Mouse (Mus musculus) intestine, embryonic 16.5 days (tissue): ENCODE results near the gene Armc2. TPM values are rescaled to one million over a fixed set of nuclear protein-coding genes. Genes with fewer than 3 reads are reported as not detected.
A peak's percentile ranks its signal among the peaks of the same experiment; 100 is the strongest.

Experiments
- ATAC-seq: fragments of 200-750 bp; cut with Nextera tagmentation; 2 replicates; pipeline ENCODE4 v1.8.0; 2017; ENCODE audit warnings: moderate TSS enrichment, moderate library complexity
- H3K27ac ChIP-seq: fragments of 300-500 bp; sonication (generic); 2 replicates; pipeline ENCODE4 v1.5.1; 2014; ENCODE audit warnings: mild to moderate bottlenecking, low read length
- H3K27me3 ChIP-seq: fragments of 300-500 bp; sonication (generic); replicated peaks from 2 replicates; pipeline ENCODE4 v1.6.1; 2014; ENCODE audit warnings: low read length, control low read depth, mixed read lengths; ENCODE audit not compliant: control insufficient read depth, insufficient read depth
- H3K36me3 ChIP-seq: fragments of 300-500 bp; sonication (generic); 2 replicates; pipeline ENCODE4 v1.6.1; 2014; ENCODE audit warnings: low read length, control low read depth; ENCODE audit not compliant: control insufficient read depth, insufficient read depth
- H3K4me1 ChIP-seq: fragments of 300-500 bp; sonication (generic); 2 replicates; pipeline ENCODE4 v1.6.1; 2014; ENCODE audit warnings: low read length, control low read depth, mixed read lengths; ENCODE audit not compliant: control insufficient read depth, insufficient read depth
- H3K4me2 ChIP-seq: fragments of 300-500 bp; sonication (generic); 2 replicates; pipeline ENCODE4 v1.6.1; 2014; ENCODE audit warnings: low read depth, low read length, control low read depth
- H3K4me3 ChIP-seq: fragments of 300-500 bp; sonication (generic); 2 replicates; pipeline ENCODE4 v1.5.1; 2014; ENCODE audit warnings: mild to moderate bottlenecking, low read length
- H3K9ac ChIP-seq: fragments of 300-500 bp; sonication (generic); 2 replicates; pipeline ENCODE4 v1.6.1; 2014; ENCODE audit warnings: low read depth, low read length
- H3K9me3 ChIP-seq: fragments of 300-500 bp; sonication (generic); 2 replicates; pipeline ENCODE4 v1.6.1; 2016; ENCODE audit warnings: low read length, control low read depth; ENCODE audit not compliant: control insufficient read depth
- WGBS: fragments of 180-500 bp; shearing (Covaris S2); extraction: QIAGEN DNeasy Blood & Tissue Kit; methylation state at CpG from one replicate; pipeline ENCODE4 v1.1.7; 2014; 5-methylcytosine and 5-hydroxymethylcytosine counted together
- polyA plus RNA-seq: library from polyadenylated mRNA; unstranded; fragments of >200 nt; fragmentation: Nextera tagmentation; extraction: Ambion mirVana; gene quantifications from 2 replicates; pipeline ENCODE4 v1.2.1, GENCODE M21; 2015

Gene Armc2
- polyA plus RNA-seq, 1 experiment from 2014 or later: 1.8 TPM

- peak; percentile 12; the same call in 1 of the 2 replicates for ATAC-seq
- H3K36me3 ChIP-seq: no peaks in the 10 kb centered on the region
- peaks cover 18% of the 10 kb centered on the region for H3K4me1 ChIP-seq
- H3K4me3 ChIP-seq: 0 out of 2 replicates have a peak overlapping the region, but pooled peaks have one; percentile 12
- no peak overlapping the region for H3K9ac ChIP-seq
- peak overlapping the region; percentile 30 for H3K4me2 ChIP-seq
- 38% methylated on average over 4 of the region's 4 CpGs for WGBS
- no peaks in the 10 kb centered on the region for H3K9me3 ChIP-seq
- H3K27me3 ChIP-seq: no peaks in the 10 kb centered on the region
- H3K27ac ChIP-seq: no peak overlapping the region
Measured at GRCm38 (mm10) chr10:41888365-41888941, 129.8 kb downstream of the Armc2 start.

- peak overlapping the region; percentile 98 for H3K27ac ChIP-seq
- peak overlapping the region; percentile 91 for H3K9ac ChIP-seq
- H3K4me2 ChIP-seq: peak overlapping the region; percentile 80
- no peaks in the 10 kb centered on the region for H3K27me3 ChIP-seq
- WGBS: under 1% methylated on average over 65 of the region's 65 CpGs
- ATAC-seq: peak; percentile 99
- peaks cover 11% of the 10 kb centered on the region for H3K4me1 ChIP-seq
- no peaks in the 10 kb centered on the region for H3K36me3 ChIP-seq
- H3K9me3 ChIP-seq: no peaks in the 10 kb centered on the region
- peak overlapping the region; percentile 79 for H3K4me3 ChIP-seq
Measured at GRCm38 (mm10) chr10:41887080-41887821, 131.0 kb downstream of the Armc2 start.

GRCm38 (mm10) chr10:41883741-41884575 is 134.3 kb downstream of the Armc2 start:
- Histone ChIP-seq H3K4me3 (no peak overlapping the region), H3K9ac (no peak overlapping the region), H3K4me1 (peaks cover 8% of the 10 kb centered on the region), H3K27me3 (no peaks in the 10 kb centered on the region), H3K27ac (no peak overlapping the region), H3K36me3 (no peaks in the 10 kb centered on the region), H3K9me3 (no peaks in the 10 kb centered on the region), H3K4me2 (no peak overlapping the region)
- 60% methylated on average over 8 of the region's 8 CpGs for WGBS
- no peak for ATAC-seq

- Histone ChIP-seq H3K4me2 (no peak overlapping the region), H3K27ac (no peak overlapping the region)
- 48% methylated on average over 4 of the region's 4 CpGs for WGBS
Measured at GRCm38 (mm10) chr10:41881438-41881837, 136.8 kb downstream of the Armc2 start.

GRCm38 (mm10) chr10:41880777-41881176 is 137.5 kb downstream of the Armc2 start:
- WGBS: 36% methylated on average over 1 of the region's 1 CpGs
- H3K4me2 ChIP-seq: no peak overlapping the region
- H3K9me3 ChIP-seq: no peaks in the 10 kb centered on the region
- H3K36me3 ChIP-seq: no peaks in the 10 kb centered on the region
- H3K9ac ChIP-seq: no peak overlapping the region
- no peak overlapping the region for H3K4me3 ChIP-seq
- ATAC-seq: no peak
- H3K27ac ChIP-seq: no peak overlapping the region
- H3K27me3 ChIP-seq: no peaks in the 10 kb centered on the region
- H3K4me1 ChIP-seq: no peaks in the 10 kb centered on the region

More at GRCm38 (mm10) chr10:41881438-41881837, 136.8 kb downstream of the Armc2 start:
- Histone ChIP-seq H3K4me3 (no peak overlapping the region), H3K4me1 (no peaks in the 10 kb centered on the region), H3K36me3 (no peaks in the 10 kb centered on the region), H3K9me3 (no peaks in the 10 kb centered on the region), H3K27me3 (no peaks in the 10 kb centered on the region), H3K9ac (no peak overlapping the region)
- ATAC-seq: no peak

- Histone ChIP-seq H3K4me3 (no peak overlapping the region), H3K9ac (no peak overlapping the region), H3K27me3 (no peaks in the 10 kb centered on the region), H3K27ac (no peak overlapping the region), H3K4me2 (no peak overlapping the region), H3K4me1 (no peaks in the 10 kb centered on the region), H3K9me3 (no peaks in the 10 kb centered on the region), H3K36me3 (no peaks in the 10 kb centered on the region)
- 44% methylated on average over 4 of the region's 4 CpGs for WGBS
- no peak for ATAC-seq
Measured at GRCm38 (mm10) chr10:41880206-41880605, 138.0 kb downstream of the Armc2 start.

GRCm38 (mm10) chr10:41879675-41880074 is 138.6 kb downstream of the Armc2 start:
- H3K4me2 ChIP-seq: no peak overlapping the region
- H3K4me3 ChIP-seq: no peak overlapping the region
- no peaks in the 10 kb centered on the region for H3K27me3 ChIP-seq
- H3K9me3 ChIP-seq: no peaks in the 10 kb centered on the region
- no peaks in the 10 kb centered on the region for H3K4me1 ChIP-seq
- no peak overlapping the region for H3K9ac ChIP-seq
- H3K27ac ChIP-seq: no peak overlapping the region
- no peaks in the 10 kb centered on the region for H3K36me3 ChIP-seq
- no peak for ATAC-seq
- 81% methylated on average over 1 of the region's 1 CpGs for WGBS

GRCm38 (mm10) chr10:41878344-41878743 is 139.9 kb downstream of the Armc2 start:
- H3K9ac ChIP-seq: no peak overlapping the region
- H3K4me1 ChIP-seq: no peaks in the 10 kb centered on the region
- H3K36me3 ChIP-seq: no peaks in the 10 kb centered on the region
- H3K27ac ChIP-seq: no peak overlapping the region
- H3K4me3 ChIP-seq: no peak overlapping the region
- H3K4me2 ChIP-seq: no peak overlapping the region
- H3K9me3 ChIP-seq: no peaks in the 10 kb centered on the region
- 74% methylated on average over 11 of the region's 11 CpGs for WGBS
- H3K27me3 ChIP-seq: no peaks in the 10 kb centered on the region
- ATAC-seq: no peak

- H3K27ac ChIP-seq: no peak overlapping the region
- H3K9ac ChIP-seq: no peak overlapping the region
- H3K4me2 ChIP-seq: no peak overlapping the region
- no peaks in the 10 kb centered on the region for H3K4me1 ChIP-seq
- no peaks in the 10 kb centered on the region for H3K9me3 ChIP-seq
- no peak overlapping the region for H3K4me3 ChIP-seq
- H3K27me3 ChIP-seq: no peaks in the 10 kb centered on the region
- no peak for ATAC-seq
- no peaks in the 10 kb centered on the region for H3K36me3 ChIP-seq
Measured at GRCm38 (mm10) chr10:41875624-41876023, 142.6 kb downstream of the Armc2 start.
